Mouse (Mus musculus) heart, postnatal 0 days (tissue): ENCODE data around the gene Tmem178. TPM values are rescaled to one million over a fixed set of nuclear protein-coding genes. Genes with fewer than 3 reads are reported as not detected.

ENCODE experiments used
- ATAC-seq: fragments of 200-750 bp; cut with Nextera tagmentation; 2 replicates; pipeline ENCODE4 v1.8.0; 2017; ENCODE audit warnings: low read depth, moderate number of reproducible peaks, moderate library complexity; ENCODE audit not compliant: insufficient read depth
- DNase-seq: peaks from one replicate; pipeline ENCODE4 v3.0.0-alpha.2; 2016; ENCODE audit warnings: low spot score
- H3K27ac ChIP-seq: fragments of 300-500 bp; sonication (generic); 2 replicates; pipeline ENCODE4 v1.5.1; 2014; ENCODE audit warnings: low read depth, mild to moderate bottlenecking
- H3K27me3 ChIP-seq: fragments of 300-500 bp; sonication (generic); 2 replicates; pipeline ENCODE4 v1.6.1; 2014; ENCODE audit warnings: low read length, mixed read lengths; ENCODE audit not compliant: control insufficient read depth, insufficient read depth
- H3K36me3 ChIP-seq: fragments of 300-500 bp; sonication (generic); replicated peaks from 2 replicates; pipeline ENCODE4 v1.6.1; 2014; ENCODE audit warnings: low read length, mixed read lengths; ENCODE audit not compliant: control insufficient read depth, insufficient read depth
- H3K4me1 ChIP-seq: fragments of 300-500 bp; sonication (generic); 2 replicates; pipeline ENCODE4 v1.6.1; 2014; ENCODE audit warnings: antibody characterized with exemption; ENCODE audit not compliant: control insufficient read depth, insufficient read depth
- H3K4me2 ChIP-seq: fragments of 300-500 bp; sonication (generic); 2 replicates; pipeline ENCODE4 v1.6.1; 2014; ENCODE audit warnings: low read depth, mild to moderate bottlenecking, low read length, moderate library complexity
- H3K4me3 ChIP-seq: fragments of 300-500 bp; sonication (generic); 2 replicates; pipeline ENCODE4 v1.5.1; 2014; ENCODE audit warnings: low read depth, low read length
- H3K9ac ChIP-seq: fragments of 300-500 bp; sonication (generic); replicated peaks from 2 replicates; pipeline ENCODE4 v1.6.1; 2014; ENCODE audit warnings: low read depth, low read length, mixed read lengths
- H3K9me3 ChIP-seq: fragments of 300-500 bp; sonication (generic); replicated peaks from 2 replicates; pipeline ENCODE4 v1.6.1; 2016; ENCODE audit warnings: low read length; ENCODE audit not compliant: control insufficient read depth
- CTCF ChIP-seq: IDR thresholded peaks from 2 replicates; pipeline ENCODE4 v1.5.1; 2016; ENCODE audit warnings: antibody characterized with exemption, control low read depth, low read depth
- EP300 ChIP-seq: IDR thresholded peaks from 2 replicates; pipeline ENCODE4 v1.6.1; 2016; ENCODE audit warnings: antibody characterized with exemption, low read depth
- WGBS: fragments of 180-500 bp; shearing (Covaris S2); extraction: QIAGEN DNeasy Blood & Tissue Kit; methylation state at CpG from one replicate; pipeline ENCODE4 v1.1.7; 2014; 5-methylcytosine and 5-hydroxymethylcytosine counted together
- polyA plus RNA-seq: library from polyadenylated mRNA; unstranded; fragments of >200 nt; fragmentation: Nextera tagmentation; extraction: Ambion mirVana; gene quantifications from 2 replicates; pipeline ENCODE4 v1.2.1, GENCODE M21; 2015
- total RNA-seq: library from RNA; depleted of rRNA; stranded (reverse); fragments of >200 nt; gene quantifications from 2 replicates; pipeline ENCODE4 v1.2.3, GENCODE M21; 2014; ENCODE audit warnings: low replicate concordance

Gene Tmem178
- total and polyA plus RNA-seq, 2 experiments from 2014 or later: 1.8 to 3.1 TPM

GRCm38 (mm10) chr17:81031830-81032442 is 87.5 kb downstream of the Tmem178 start:
- DNase-seq (no peak), ATAC-seq (no peak)
- no peak overlapping the region for H3K4me2 ChIP-seq
- H3K9me3 ChIP-seq: no peaks in the 10 kb centered on the region
- TF ChIP-seq CTCF: no peak
- no peak for TF ChIP-seq EP300
- peaks cover 50% of the 10 kb centered on the region for H3K36me3 ChIP-seq
- H3K27me3 ChIP-seq: no peaks in the 10 kb centered on the region
- 85% methylated on average over 3 of the region's 3 CpGs for WGBS
- no peak overlapping the region for H3K27ac ChIP-seq
- no peaks in the 10 kb centered on the region for H3K4me1 ChIP-seq
- H3K4me3 ChIP-seq: no peak overlapping the region
- no peak overlapping the region for H3K9ac ChIP-seq

- Histone ChIP-seq H3K4me1 (no peaks in the 10 kb centered on the region), H3K4me2 (no peak overlapping the region), H3K36me3 (peaks cover 57% of the 10 kb centered on the region), H3K27ac (no peak overlapping the region), H3K27me3 (no peaks in the 10 kb centered on the region), H3K9me3 (no peaks in the 10 kb centered on the region), H3K9ac (no peak overlapping the region), H3K4me3 (no peak overlapping the region)
- 63% methylated on average over 2 of the region's 2 CpGs for WGBS
- DNase-seq (no peak), ATAC-seq (no peak)
- TF ChIP-seq CTCF (no peak), EP300 (no peak)
Observed at GRCm38 (mm10) chr17:81032957-81033356, 88.5 kb downstream of the Tmem178 start.

DNA sequence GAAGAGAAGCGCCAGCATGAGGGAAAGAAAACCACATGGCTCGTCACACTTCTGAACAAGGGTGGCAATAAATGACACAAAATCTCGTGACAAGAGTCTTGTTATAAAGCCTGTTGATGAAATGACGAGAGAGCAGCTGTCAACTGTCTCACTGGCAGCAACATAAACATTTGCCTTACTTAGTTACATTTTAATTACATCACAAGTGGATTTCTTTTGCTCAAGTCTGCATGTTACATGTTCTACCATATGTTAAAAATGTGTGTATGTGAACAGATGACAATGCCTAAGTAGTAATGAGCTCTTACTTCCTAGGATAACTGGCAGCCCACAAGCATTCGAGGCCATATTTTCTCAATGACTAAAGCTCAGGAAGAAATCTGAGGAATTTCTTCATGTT is 90.9 kb downstream of the Tmem178 start:
- H3K9me3 ChIP-seq: no peaks in the 10 kb centered on the region
- H3K4me1 ChIP-seq: no peaks in the 10 kb centered on the region
- no peak overlapping the region for H3K9ac ChIP-seq
- no peak for TF ChIP-seq CTCF
- H3K36me3 ChIP-seq: peaks cover 68% of the 10 kb centered on the region
- no peak overlapping the region for H3K4me3 ChIP-seq
- DNase-seq (no peak), ATAC-seq (no peak)
- H3K4me2 ChIP-seq: no peak overlapping the region
- WGBS: 72% methylated on average over 5 of the region's 5 CpGs
- no peak overlapping the region for H3K27ac ChIP-seq
- H3K27me3 ChIP-seq: no peaks in the 10 kb centered on the region

- no peaks in the 10 kb centered on the region for H3K27me3 ChIP-seq
- H3K9ac ChIP-seq: no peak overlapping the region
- no peak overlapping the region for H3K4me2 ChIP-seq
- H3K36me3 ChIP-seq: peaks cover 67% of the 10 kb centered on the region
- no peaks in the 10 kb centered on the region for H3K9me3 ChIP-seq
- no peak for DNase-seq
- H3K4me3 ChIP-seq: no peak overlapping the region
- TF ChIP-seq CTCF (no peak), EP300 (no peak)
- 81% methylated on average over 2 of the region's 2 CpGs for whole genome bisulfite sequencing
- peaks cover 3% of the 10 kb centered on the region; the same call in 1 of the 2 replicates for H3K4me1 ChIP-seq
- no peak for ATAC-seq
- H3K27ac ChIP-seq: no peak overlapping the region
Observed at GRCm38 (mm10) chr17:81038707-81039408, 94.4 kb downstream of the Tmem178 start.

DNA sequence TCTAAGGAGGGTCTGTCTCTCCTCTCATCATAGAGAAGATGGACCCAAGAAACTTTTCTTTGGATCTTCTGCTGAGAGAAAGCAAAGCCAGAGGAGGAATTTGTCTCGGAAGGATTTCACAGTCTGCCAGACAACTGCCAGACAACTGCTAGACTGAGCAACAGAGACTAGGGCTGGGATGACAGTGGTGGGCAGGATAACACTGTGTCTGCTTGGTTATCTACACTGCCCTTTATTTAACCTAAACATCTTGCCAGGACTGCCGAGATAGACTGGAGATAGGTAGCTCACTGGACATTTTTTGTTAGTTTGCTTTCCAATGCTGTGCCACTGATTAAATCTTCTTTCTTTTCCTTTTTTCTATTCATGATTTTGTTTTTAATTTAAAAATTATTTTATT is 97.2 kb downstream of the Tmem178 start:
- DNase-seq (no peak), ATAC-seq (no peak)
- TF ChIP-seq CTCF: no peak
- TF ChIP-seq EP300: no peak
- H3K27ac ChIP-seq: no peak overlapping the region
- H3K9me3 ChIP-seq: no peaks in the 10 kb centered on the region
- no peak overlapping the region for H3K4me2 ChIP-seq
- peaks cover 56% of the 10 kb centered on the region for H3K36me3 ChIP-seq
- H3K9ac ChIP-seq: no peak overlapping the region
- peaks cover 3% of the 10 kb centered on the region; the same call in 1 of the 2 replicates for H3K4me1 ChIP-seq
- no peak overlapping the region for H3K4me3 ChIP-seq
- WGBS: 59% methylated on average over 2 of the region's 2 CpGs
- no peaks in the 10 kb centered on the region for H3K27me3 ChIP-seq

DNA sequence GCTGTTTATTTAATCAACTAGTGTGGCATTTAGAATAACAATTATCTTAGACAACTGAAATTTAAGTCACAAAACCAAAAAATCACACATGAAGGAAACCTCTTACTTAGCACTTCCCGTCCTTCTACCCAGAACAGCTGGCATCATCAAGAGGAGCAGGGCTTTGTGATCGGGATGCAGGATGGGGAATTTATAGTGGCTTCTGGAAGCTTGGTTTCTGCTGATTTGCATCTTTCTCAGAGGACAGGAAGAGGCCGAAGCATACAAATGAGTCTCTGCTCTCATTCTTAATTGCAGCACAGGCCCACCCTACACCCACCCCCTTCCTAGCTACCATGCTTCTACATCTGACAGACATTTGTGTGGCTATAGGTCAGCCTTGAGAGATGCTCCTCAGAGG is 99.9 kb downstream of the Tmem178 start:
- no peak for ATAC-seq

More for the DNA sequence above, 99.9 kb downstream of the Tmem178 start:
- Histone ChIP-seq H3K9ac (no peak overlapping the region), H3K9me3 (no peaks in the 10 kb centered on the region), H3K4me2 (no peak overlapping the region), H3K4me3 (no peak overlapping the region), H3K27me3 (no peaks in the 10 kb centered on the region), H3K27ac (no peak overlapping the region), H3K36me3 (peaks cover 34% of the 10 kb centered on the region), H3K4me1 (peaks cover 3% of the 10 kb centered on the region; the same call in 1 of the 2 replicates)
- TF ChIP-seq CTCF: no peak
- TF ChIP-seq EP300: no peak
- DNase-seq: no peak
- WGBS: 89% methylated on average over 3 of the region's 3 CpGs
